Mouse (Mus musculus): Measurements from ENCODE around the gene Hsf2bp.
"Not testable (repeated sequence)": the region's sequence is repeated elsewhere in the genome, so short reads cannot be mapped to it uniquely, and the experiment has no call there.

Gene Hsf2bp

DNA sequence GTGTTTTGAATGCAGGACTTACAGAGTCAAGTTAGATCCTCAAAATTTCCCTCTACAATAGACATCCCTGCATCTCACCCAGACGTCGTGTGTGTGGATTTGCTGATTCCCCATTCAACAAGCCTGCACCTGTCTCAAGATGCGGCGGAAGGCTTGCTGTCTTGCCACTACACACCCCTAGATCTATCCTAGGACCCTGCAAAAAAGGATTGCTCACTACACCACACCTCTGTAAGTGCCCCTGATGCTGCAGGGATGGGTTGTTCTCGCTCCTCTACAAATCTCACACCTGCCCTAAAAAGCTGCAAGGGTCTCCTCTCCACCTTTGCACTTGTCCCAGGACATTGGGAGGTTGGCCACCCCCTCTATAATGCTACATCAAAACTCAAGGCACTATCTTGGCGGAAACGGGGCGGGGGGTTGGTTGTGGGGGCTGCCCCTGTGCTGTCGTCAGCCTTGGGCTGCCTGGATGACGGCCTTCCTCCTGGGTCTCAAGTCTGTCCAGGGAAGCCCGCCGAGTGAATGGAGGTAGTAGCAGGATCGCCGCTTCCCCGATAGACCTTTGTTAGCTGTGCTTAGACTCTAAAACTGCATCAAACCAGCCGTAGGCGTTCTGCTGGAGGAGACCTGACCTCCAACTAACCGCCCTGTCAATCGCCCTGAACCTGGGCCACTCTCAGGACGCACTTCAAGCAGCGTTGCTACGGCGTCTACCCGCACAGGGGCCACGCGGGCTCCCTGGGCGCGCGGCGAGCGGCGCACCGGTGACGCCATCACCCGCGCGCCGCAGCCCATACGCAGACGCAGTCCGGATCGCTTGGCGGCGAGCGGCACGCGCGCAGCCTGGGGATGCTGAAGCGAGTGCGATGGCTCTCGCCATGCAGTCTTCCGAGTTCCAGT is at the start of gene Hsf2bp, which contains the start of gene Rrp1b:
Gene Hsf2bp (minus strand): TSS at position 741 of the 900 bp plus-strand sequence.
Gene Rrp1b (plus strand): TSS at position 492 of the 900 bp plus-strand sequence.
- DNase-seq (ENCODE audit: low spot score in 2 of 2): peak; percentile 47 to 60

- no peak for DNase-seq (ENCODE audit: low spot score in 2 of 2)
Observed at GRCm38 (mm10) chr17:32083351-32083750, 47.2 kb upstream of the Hsf2bp start.

GRCm38 (mm10) chr17:32075164-32075563 is 39.0 kb upstream of the Hsf2bp start:
- peak in 1 of 2 experiments; percentile 35 for DNase-seq (ENCODE audit: low spot score in 2 of 2)

GRCm38 (mm10) chr17:32074658-32075057 is 38.5 kb upstream of the Hsf2bp start:
- DNase-seq (ENCODE audit: low spot score in 2 of 2): no peak

DNA sequence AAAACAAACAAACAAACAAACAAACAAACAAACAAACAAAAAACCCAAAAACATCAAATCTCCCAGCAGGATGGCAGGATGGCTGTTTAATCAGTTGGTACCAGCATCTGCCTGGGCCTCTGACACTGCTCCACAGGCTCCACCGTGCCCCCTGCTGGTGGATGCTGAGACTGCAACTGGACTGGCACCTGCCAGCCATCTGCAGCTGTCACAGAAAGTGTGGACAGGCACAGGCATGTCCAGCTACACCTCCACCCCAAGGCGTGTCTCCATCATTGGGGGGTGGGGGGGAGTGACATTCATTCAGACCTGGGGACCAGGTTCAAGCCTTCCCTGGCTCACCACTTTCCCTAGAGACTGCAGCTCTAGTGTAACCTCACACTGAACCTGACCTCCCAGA is 37.2 kb upstream of the Hsf2bp start:
- DNase-seq (ENCODE audit: low spot score in 2 of 2): peak; percentile 72 to 93

DNA sequence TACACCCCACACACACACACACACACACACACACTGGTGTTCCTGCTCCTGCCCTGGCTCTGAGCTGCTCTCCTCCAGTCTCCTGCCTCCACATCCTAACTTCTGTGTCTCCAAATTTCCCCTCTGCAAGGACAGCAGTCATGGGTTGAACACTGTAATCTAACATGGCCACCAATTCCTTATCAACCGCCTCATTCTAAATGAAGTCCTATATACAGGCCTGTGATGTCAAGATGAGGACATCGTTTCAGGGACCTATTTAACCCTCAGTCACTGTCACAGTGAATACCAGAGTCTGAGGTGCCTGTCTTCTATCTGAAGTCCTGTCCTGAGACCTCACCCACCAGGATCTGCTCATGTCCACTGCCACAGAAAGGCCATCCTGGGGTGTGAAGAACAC is 32.7 kb upstream of the Hsf2bp start:
- no peak for DNase-seq (ENCODE audit: low spot score in 2 of 2)

GRCm38 (mm10) chr17:32068381-32068780 is 32.2 kb upstream of the Hsf2bp start:
- DNase-seq (ENCODE audit: low spot score in 2 of 2): no peak

DNA sequence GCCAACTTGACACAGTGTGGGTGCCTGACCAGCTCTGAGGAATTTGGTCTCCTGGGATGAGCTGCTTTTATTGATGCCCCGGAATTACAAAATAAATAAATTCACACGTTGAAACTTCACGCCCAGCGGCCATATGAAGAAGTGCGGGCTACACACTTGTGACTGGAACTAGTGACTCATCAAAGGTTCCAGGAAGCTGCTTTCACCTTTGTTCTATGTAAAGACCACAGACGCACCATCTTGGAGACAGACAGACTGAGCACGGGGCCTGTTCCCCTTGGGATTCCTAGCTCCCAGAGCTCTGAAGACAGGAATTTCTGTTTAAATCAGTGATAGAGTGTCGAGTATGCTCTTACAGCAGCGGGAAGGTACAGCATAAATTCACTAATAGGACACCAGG is 31.4 kb upstream of the Hsf2bp start:
- no peak for DNase-seq (ENCODE audit: low spot score in 2 of 2)

- not testable (repeated sequence) for DNase-seq (ENCODE audit: low spot score in 2 of 2)
Observed at GRCm38 (mm10) chr17:32064762-32065161, 28.6 kb upstream of the Hsf2bp start.

DNA sequence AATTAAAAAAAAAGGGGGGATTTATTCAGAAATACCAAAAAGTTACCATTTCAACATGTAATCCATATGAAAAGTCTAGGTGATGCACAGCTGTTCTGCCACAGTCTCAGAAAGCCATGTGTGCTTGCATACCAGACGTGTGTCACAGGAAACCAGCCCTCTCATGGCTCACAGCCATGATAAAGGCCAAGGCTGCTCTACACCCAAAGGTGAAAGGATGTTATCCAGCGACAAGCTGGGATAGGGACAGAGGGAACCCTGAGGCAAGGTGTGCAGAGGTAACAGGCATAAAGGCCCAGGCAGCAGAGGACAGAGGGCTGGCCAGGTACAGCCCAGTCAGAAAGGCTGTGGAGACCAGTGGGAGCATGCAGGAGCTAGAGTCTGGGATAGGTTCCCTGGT is 27.5 kb upstream of the Hsf2bp start:
- DNase-seq (ENCODE audit: low spot score in 2 of 2): no peak

DNA sequence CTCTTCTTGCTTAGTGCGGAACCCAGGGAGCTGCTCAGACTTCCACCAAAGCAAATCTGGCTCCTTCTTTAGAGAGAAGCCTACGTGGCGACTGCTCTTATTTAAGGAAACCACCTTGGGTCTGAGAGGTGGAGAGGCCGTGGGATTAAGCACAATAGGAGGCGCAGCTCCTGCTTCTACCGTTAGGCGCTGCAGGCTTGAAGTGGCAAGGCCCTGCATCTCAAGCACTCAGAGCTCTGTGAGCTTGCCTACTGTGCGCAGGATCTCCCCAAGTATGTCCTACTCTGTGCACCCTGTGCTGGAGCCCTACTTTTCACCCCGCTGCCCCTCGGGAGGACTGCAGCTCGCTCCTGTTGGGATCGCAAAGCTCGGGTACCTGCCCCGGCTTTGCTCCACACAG is 25.1 kb upstream of the Hsf2bp start:
- no peak for DNase-seq (ENCODE audit: low spot score in 2 of 2)

DNA sequence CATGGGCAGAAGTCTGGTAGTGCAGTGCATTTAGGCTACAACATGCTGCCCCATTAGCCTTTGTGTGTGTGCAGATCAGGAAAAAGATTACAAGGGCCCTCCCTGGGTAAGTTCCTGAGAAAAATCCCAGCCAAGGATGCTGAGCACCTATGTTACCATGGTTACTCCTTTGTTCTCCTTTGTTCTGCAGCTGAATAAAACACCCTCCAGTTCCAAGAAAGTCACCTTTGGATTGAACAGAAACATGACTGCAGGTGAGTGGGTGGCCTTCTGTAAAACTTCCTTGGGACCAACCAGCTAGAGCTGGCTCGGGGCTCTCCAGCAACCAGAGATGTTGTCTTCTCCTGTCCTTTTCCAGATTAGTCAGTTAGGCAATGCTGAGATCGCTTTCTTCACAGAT is 22.9 kb upstream of the Hsf2bp start:
- no peak for DNase-seq (ENCODE audit: low spot score in 2 of 2)

DNA sequence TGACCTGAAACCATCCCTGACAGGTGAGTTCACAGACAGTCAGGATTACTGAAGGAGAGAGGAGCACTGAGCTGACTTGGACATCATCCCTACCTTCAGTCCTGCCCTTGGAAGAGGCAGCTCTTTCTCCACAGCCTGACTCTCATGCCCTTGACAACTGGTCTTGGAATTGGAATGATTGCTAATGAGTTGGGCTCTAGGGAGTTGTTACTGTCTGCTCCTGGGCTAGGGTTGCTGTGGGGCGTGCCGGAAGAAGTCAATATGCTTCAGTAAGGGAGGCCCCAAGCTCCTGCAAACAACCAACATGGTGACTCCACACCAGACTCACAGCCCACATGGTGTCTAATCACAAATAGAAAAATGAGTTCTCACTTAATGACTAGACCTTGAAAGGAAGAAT is 21.7 kb upstream of the Hsf2bp start:
- no peak for DNase-seq (ENCODE audit: low spot score in 2 of 2)

DNA sequence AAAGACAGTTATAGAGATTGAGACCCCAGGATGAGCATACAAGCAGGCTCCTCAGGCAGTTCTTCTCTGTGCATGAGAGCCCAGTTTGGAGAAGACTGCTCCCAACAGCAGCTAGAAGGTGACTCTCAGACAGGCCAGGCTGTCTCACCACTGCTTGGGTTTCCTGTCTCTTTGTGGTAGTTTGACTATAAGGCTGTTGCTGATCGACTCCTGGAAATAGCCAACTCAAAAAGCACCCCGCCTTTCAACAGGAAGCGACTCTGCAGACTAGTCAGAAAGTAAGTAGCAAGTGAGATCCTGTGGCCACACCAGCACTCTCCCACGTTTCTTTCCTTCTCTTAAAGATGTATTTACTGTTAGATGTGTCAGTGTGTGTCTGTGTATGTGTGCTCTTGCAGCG is 17.5 kb upstream of the Hsf2bp start:
- no peak for DNase-seq (ENCODE audit: low spot score in 2 of 2)

DNA sequence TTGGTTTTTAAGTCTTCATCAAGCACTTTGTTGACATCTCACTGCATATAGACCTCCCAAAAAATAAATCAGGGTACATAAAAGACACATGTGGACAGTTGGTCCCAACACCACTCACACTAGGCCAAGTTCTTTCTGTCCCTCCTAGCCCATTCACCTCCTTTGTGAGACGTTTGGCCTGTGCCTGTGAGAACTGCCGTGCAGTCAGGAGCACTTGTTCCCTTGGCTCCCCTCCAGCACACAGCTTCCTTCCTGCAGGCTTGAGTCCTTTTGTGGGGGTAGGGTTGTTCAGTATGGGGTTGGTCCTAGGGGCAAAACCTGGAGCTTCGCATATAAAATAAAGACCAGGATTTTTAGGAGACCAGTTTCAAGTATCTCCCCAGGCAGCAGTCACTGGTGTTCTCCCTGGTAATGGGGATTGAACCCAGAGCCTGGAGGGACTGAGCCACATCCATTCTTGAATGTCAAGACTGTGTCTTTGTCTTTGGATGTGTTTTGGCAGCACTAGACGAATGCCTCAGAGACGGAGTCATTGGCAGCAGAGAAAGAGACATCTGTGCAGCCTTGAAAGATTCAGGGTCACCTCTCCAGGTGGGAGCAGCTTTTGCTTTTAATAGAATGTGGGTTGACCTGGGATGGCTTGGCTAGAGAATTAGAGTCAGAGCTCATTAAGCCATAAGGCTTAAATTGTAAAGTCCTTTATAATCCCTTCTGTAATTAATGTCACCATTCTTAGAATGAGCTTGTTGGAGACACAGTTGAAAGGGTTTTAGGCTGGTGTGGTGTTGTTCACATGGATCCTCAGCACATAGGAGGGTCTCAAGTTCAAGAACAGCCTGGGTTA is 16.3 kb upstream of the Hsf2bp start:
- DNase-seq (ENCODE audit: low spot score in 2 of 2): no peak

DNA sequence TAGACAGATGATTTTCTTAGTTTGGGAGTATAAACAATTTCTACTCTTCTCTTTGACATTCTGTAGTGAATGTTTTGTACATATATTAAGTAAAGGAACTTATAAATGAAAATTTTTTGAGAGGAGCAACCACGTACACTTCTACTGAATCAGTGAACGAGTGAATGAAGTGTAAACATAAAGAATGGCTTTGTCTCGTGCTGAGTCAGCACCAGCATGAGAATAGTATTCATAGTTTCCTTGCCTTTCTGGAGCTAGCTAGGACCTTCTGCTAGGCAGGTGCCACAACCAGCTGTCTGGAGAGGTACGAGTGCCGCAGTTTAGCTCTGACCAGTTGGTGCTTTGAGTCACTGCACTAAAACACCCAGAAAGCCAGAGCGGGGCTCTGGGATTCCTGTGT is 14.5 kb upstream of the Hsf2bp start:
- DNase-seq (ENCODE audit: low spot score in 2 of 2): no peak

DNA sequence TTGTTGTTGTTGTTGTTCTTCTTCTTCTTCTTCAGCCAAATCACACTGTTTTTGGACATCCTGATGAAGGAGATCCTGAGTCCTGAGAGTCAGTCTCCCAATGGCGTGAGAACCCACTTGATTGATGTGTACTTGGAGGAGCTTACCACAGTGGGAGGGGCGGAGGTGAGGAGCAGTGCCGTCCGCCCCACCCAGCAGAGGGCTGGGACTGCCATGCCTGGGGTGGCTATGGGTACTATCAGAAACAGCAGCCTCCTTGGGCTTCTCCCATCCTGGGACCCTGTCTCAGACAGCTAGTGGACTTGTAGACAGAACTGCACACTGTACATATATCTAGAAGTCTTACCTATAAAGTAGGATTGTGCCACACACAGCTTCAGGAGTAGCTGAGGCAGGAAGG is 13.8 kb upstream of the Hsf2bp start:
- no peak for DNase-seq (ENCODE audit: low spot score in 2 of 2)

- no peak for DNase-seq (ENCODE audit: low spot score in 2 of 2)
Observed at GRCm38 (mm10) chr17:32048351-32048750, 12.2 kb upstream of the Hsf2bp start.

DNA sequence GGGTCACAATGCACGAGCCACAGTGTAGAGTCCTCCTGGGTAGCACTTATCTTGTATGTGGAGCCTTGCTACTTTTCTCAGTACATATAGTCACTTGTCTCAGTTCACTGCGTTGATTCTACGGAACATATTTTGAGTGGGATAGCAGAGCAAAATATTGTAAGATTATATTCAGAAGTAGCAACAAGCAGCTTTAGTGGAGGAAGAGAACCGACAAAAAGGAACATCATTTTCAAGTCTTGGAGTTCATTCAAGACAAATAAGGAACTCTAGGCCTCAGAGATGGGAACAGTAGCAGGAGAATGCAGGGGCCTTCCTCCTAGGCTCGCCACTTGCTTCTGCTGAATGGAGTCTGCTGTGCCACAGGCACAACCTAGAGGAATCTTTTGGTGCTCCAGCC is 10.4 kb upstream of the Hsf2bp start:
- no peak for DNase-seq (ENCODE audit: low spot score in 2 of 2)

DNA sequence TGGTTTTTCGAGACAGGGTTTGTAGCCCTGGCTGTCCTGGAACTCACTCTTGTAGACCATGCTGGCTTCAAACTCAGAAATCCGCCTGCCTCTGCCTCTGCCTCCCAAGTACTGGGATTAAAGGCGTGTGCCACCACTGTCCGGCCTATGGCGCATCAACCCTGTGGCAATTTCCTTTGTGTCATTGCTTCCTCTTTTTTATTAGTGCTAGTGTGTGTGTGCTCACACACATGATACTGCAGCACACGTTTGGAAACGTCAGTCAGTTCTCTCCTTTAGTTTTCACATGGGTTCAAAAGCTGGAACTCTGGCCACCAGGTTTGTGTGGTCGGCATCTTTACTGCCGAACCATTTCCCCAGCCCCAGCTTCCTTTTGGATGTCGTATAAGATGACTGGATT is 4.1 kb upstream of the Hsf2bp start:
- no peak for DNase-seq (ENCODE audit: low spot score in 2 of 2)

DNA sequence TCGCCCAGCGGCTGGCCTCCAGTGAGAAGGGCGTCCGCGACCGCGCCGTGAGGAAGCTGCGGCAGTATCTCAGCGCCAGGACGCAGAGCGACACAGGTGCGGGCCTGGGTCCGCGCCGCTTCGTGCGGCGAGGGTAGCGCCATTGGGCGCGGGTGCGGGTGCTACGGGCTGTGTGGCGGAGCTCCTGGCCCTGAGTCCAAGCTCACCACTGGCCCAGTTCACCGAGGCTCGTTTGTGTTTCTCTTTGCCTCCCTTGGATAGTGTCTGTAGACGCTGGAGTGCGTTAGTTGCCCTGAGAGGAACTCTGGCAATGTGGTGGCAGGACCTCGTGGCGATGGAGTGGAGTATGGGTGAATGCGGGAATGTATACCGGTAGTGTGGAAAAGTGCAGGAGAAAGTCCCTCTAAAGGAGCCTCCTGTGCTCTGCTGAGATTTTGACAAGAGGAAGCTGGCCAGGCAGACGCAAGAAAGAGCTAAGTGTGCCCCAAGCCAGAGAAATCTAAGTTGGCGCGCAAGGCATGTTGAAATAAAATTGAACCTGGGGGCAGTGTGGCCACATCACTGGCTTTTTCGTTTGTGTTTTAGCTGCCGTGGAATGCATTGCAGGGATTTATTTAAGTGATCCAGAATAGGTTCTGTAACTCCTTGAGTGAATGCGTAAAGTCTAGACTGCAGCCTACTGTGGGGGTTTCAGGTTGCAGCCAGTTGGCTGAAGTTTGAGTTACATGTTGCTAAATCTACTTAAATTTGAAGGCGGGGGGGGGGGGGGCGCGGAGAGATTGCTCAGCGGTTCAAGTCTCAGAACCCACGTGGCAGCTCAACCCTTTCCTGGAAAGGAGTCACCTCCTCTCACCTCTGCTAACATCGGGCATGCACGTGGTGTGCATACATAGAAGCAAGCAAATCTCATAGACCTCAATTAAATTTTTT is 625 bp upstream of the Hsf2bp start:
- DNase-seq (ENCODE audit: low spot score in 2 of 2): no peak

- DNase-seq (ENCODE audit: low spot score in 2 of 2): no peak
Observed at GRCm38 (mm10) chr17:32034322-32034721, 1.8 kb downstream of the Hsf2bp start.

Data from urinary bladder, adult 18-20 months (tissue).